9 mouse cellular contexts compared by ENCODE assay signal in genomic region chr9:53376820-53377219, GRCm38 (mm10). TPM values are rescaled to one million over a fixed set of nuclear protein-coding genes. Genes with fewer than 3 reads are reported as not detected.
A peak's percentile ranks its signal among the peaks of the same experiment; 100 is the strongest.
DNase-seq lines count a peak whose midpoint lies in the region; ATAC-seq and TF ChIP-seq lines count a peak whose summit lies in the region.
"Had no signal": no experiment of that assay in that cellular context is flagged by ENCODE, and none has a peak within 500 bp of the region (broad histone marks: within the 10 kb centered on the region; RNA-seq: fewer than 3 reads in every experiment).

No protein-coding gene starts in this region.

- H3K9ac ChIP-seq in hindbrain, embryonic 16.5 days (ENCODE audit: low read depth, low read length): no peak overlapping the region

- no peak for DNase-seq in layer of hippocampus, adult 2 months (ENCODE audit: low spot score in 2 of 2)
- DNase-seq in layer of hippocampus, adult 8-10 months (ENCODE audit: low spot score in 2 of 2): no peak
- DNase-seq in ES-CJ7 (ENCODE audit: low read depth, low spot score): peak; percentile 42
- peak; percentile 17 for DNase-seq in c-Kit-positive CD71-positive TER-119-positive erythroid progenitor cells, embryonic 14.5 days (ENCODE audit: low spot score)
- DNase-seq in left cerebral cortex, adult 18-20 months (ENCODE audit: low spot score in 2 of 2): no peak
- DNase-seq: adrenal gland, adult 8-10 months had no signal

- peaks cover 5% of the 10 kb centered on the region for H3K4me1 ChIP-seq in testis, adult 2 months (ENCODE audit: control insufficient read depth, insufficient read depth, low read length)
- no peaks in the 10 kb centered on the region for H3K4me1 ChIP-seq in hindbrain, embryonic 16.5 days (ENCODE audit: control insufficient read depth, insufficient read depth, low read depth, low read length)

- peak; percentile 66 for TF ChIP-seq CTCF in layer of hippocampus, adult 2 months (conservative IDR thresholded peaks at IDR 0.05)
- peak; percentile 73; the same call in 1 of the 2 replicates for TF ChIP-seq CTCF in testis, adult 2 months (IDR thresholded peaks at IDR 0.05; ENCODE audit: control insufficient read depth, insufficient read depth, insufficient replicate concordance, low read depth, low read length)

- H3K27me3 ChIP-seq in testis, adult 2 months (ENCODE audit: control insufficient read depth, insufficient read depth, low read length): no peaks in the 10 kb centered on the region
- H3K27me3 ChIP-seq in hindbrain, embryonic 16.5 days (replicated peaks; ENCODE audit: control insufficient read depth, insufficient read depth, low read length): no peaks in the 10 kb centered on the region

- H3K4me2 ChIP-seq in hindbrain, embryonic 16.5 days (ENCODE audit: low read length): no peak overlapping the region

- no peak overlapping the region for H3K27ac ChIP-seq in layer of hippocampus, adult 2 months
- no peak overlapping the region for H3K27ac ChIP-seq in testis, adult 2 months (ENCODE audit: control insufficient read depth, insufficient read depth, low read depth, low read length)
- H3K27ac ChIP-seq in hindbrain, embryonic 16.5 days (ENCODE audit: low read depth, low read length): no peak overlapping the region

- H3K9me3 ChIP-seq in hindbrain, embryonic 16.5 days (ENCODE audit: control insufficient read depth, low read length): no peaks in the 10 kb centered on the region

- no peak overlapping the region for H3K4me3 ChIP-seq in layer of hippocampus, adult 2 months
- no peak overlapping the region for H3K4me3 ChIP-seq in testis, adult 2 months (ENCODE audit: control insufficient read depth, low read depth, low read length)
- H3K4me3 ChIP-seq in hindbrain, embryonic 16.5 days (ENCODE audit: low read length): no peak overlapping the region

- ATAC-seq in hindbrain, embryonic 16.5 days: no peak
- ATAC-seq: forebrain, embryonic 16.5 days had no signal

- no peak for TF ChIP-seq POLR2A in testis, adult 2 months (IDR thresholded peaks at IDR 0.05; ENCODE audit: control insufficient read depth, low read depth, low read length)

- 86% methylated on average over 13 of the region's 13 CpGs for WGBS in hindbrain, embryonic 16.5 days

- H3K36me3 ChIP-seq in testis, adult 2 months (ENCODE audit: control insufficient read depth, insufficient read depth, low read length): no peaks in the 10 kb centered on the region
- no peaks in the 10 kb centered on the region for H3K36me3 ChIP-seq in hindbrain, embryonic 16.5 days (ENCODE audit: control insufficient read depth, insufficient read depth, low read length)

RNA-seq across cellular contexts. Expression of gene Kdelc2, which starts 7.0 kb away (rescaled TPM):
- 1 to 10 TPM; 5.5 to 6.1 TPM for total RNA-seq in layer of hippocampus, adult 2 months (2021)
- total RNA-seq in layer of hippocampus, adult 8-10 months (2022): 1 to 10 TPM; 6.3 to 9.5 (median 7.7) TPM
- 1.1 and 1.4 TPM in 2 replicates for polyA plus RNA-seq in testis, adult 2 months (2012; rRNA removed)
- 1 to 10 TPM; 6.0 to 6.9 TPM for total RNA-seq in left cerebral cortex, adult 18-20 months (2021)
- 7.2 and 8.7 TPM in 2 replicates for polyA plus RNA-seq in hindbrain, embryonic 16.5 days (2015; fragmentation: Nextera tagmentation; extraction: Ambion mirVana)

RNA-seq across cellular contexts. Expression of gene 4930550C14Rik, which starts 25.3 kb away (rescaled TPM):
- total RNA-seq in layer of hippocampus, adult 2 months (2021): not detected
- total RNA-seq in layer of hippocampus, adult 8-10 months (2022): under 1 TPM in 3 of 4 experiments, not detected in 1; 0.36 to 0.65 (median 0.39) TPM
- polyA plus RNA-seq in testis, adult 2 months (2012; rRNA removed): 13.6 and 14.2 TPM in 2 replicates
- 1 to 10 TPM in 1 of 2 experiments, under 1 TPM in 1; 0.35 to 1.4 TPM for total RNA-seq in left cerebral cortex, adult 18-20 months (2021)
- polyA plus RNA-seq in hindbrain, embryonic 16.5 days (2015; fragmentation: Nextera tagmentation; extraction: Ambion mirVana): 0.30 TPM in 2 replicates

Comparison
In these comparisons a context has a peak if more than half of its experiments do, and no peak if none do; other contexts are left out.
1. DNase-seq: peak in ES-CJ7 (single experiment) and c-Kit-positive CD71-positive TER-119-positive erythroid progenitor cells, embryonic 14.5 days (single experiment); none in layer of hippocampus, adult 2 months (0 of 2), layer of hippocampus, adult 8-10 months (0 of 2) and left cerebral cortex, adult 18-20 months (0 of 2).